Mouse (Mus musculus) embryonic facial prominence, embryonic 12.5 days (tissue): ENCODE measurements around the gene Porcn. TPM values are rescaled to one million over a fixed set of nuclear protein-coding genes. Genes with fewer than 3 reads are reported as not detected.
A peak's percentile ranks its signal among the peaks of the same experiment; 100 is the strongest.

Source experiments
- ATAC-seq: fragments of 200-750 bp; cut with Nextera tagmentation; 2 replicates; pipeline ENCODE4 v1.8.0; 2017; ENCODE audit not compliant: insufficient number of reproducible peaks, insufficient read depth, low FRiP score, low TSS enrichment
- H3K27ac ChIP-seq: fragments of 300-500 bp; sonication (generic); 2 replicates; pipeline ENCODE4 v1.5.1; 2016; ENCODE audit warnings: mild to moderate bottlenecking
- H3K27me3 ChIP-seq: fragments of 300-500 bp; sonication (generic); 2 replicates; pipeline ENCODE4 v1.6.1; 2016; ENCODE audit warnings: mild to moderate bottlenecking, moderate library complexity
- H3K36me3 ChIP-seq: fragments of 300-500 bp; sonication (generic); 2 replicates; pipeline ENCODE4 v1.6.1; 2016; ENCODE audit warnings: mild to moderate bottlenecking
- H3K4me1 ChIP-seq: fragments of 300-500 bp; sonication (generic); 2 replicates; pipeline ENCODE4 v1.6.1; 2016
- H3K4me2 ChIP-seq: fragments of 300-500 bp; sonication (generic); replicated peaks from 2 replicates; pipeline ENCODE4 v1.6.1; 2016; ENCODE audit warnings: mild to moderate bottlenecking, moderate library complexity
- H3K4me3 ChIP-seq: fragments of 300-500 bp; sonication (generic); 2 replicates; pipeline ENCODE4 v1.5.1; 2016; ENCODE audit warnings: mild to moderate bottlenecking
- H3K9ac ChIP-seq: fragments of 300-500 bp; sonication (generic); 2 replicates; pipeline ENCODE4 v1.6.1; 2016; ENCODE audit warnings: mild to moderate bottlenecking, moderate library complexity
- H3K9me3 ChIP-seq: fragments of 300-500 bp; sonication (generic); 2 replicates; pipeline ENCODE4 v1.6.1; 2016; ENCODE audit warnings: mild to moderate bottlenecking, moderate library complexity
- whole genome bisulfite sequencing: fragments of 180-500 bp; shearing (Covaris S2); methylation state at CpG from one replicate; pipeline ENCODE4 v1.1.7; 2016; 5-methylcytosine and 5-hydroxymethylcytosine counted together
- polyA plus RNA-seq: library from polyadenylated mRNA; unstranded; fragments of >200 nt; fragmentation: Nextera tagmentation; extraction: Ambion mirVana; gene quantifications from 2 replicates; pipeline ENCODE4 v1.2.1, GENCODE M21; 2016

The Porcn gene
- polyA plus RNA-seq: 12.2 and 14.8 TPM in 2 replicates

DNA sequence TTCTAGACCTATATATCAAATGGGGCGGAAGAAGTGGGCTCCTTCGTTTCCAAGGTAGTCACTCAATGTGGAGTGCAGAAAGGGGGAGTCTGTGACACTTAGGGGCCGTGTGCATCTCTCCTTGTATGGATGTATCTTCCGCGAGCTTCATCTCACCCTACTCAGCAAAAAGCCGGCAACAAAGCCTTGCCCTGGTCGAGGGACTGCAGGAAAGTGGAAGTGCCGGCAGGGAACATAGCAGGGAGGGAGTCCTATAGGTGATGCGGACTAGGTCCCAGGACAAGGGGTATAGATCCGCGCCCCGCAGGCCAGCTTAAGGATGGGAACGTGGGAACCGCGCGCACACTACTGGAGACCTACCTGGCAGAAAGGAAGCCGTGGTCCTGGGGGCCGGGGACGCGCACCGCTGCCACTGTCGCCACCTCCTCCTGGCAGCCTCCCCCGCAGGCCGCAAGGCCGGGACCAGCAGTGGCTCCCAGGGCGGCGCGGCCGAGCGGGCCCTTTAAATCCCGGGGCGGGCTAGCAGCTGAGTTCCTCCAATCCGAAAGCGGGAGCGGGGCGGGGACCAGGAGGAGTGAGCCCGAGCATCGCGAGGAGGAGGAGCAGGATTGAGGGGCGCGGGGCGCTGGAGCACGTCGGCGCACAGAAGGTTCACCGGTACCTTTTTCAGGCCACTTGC, at the start of gene Porcn:
Porcn (minus strand) TSS at position 511 of the 679 bp plus-strand sequence.
- H3K27ac ChIP-seq: no peak within 1 kb of the TSS
- H3K9me3 ChIP-seq: no peaks in the 10 kb centered on the region
- H3K9ac ChIP-seq: peak within 1 kb of the TSS; percentile 47
- no peaks in the 10 kb centered on the region for H3K27me3 ChIP-seq
- no peaks in the 10 kb centered on the region for H3K36me3 ChIP-seq
- ATAC-seq: peak; percentile 92
- H3K4me2 ChIP-seq: peak within 1 kb of the TSS; percentile 45
- H3K4me1 ChIP-seq: no peaks in the 10 kb centered on the region
- peak within 1 kb of the TSS; percentile 47 for H3K4me3 ChIP-seq
- 17% methylated on average over 38 of the region's 46 CpGs for WGBS

DNA sequence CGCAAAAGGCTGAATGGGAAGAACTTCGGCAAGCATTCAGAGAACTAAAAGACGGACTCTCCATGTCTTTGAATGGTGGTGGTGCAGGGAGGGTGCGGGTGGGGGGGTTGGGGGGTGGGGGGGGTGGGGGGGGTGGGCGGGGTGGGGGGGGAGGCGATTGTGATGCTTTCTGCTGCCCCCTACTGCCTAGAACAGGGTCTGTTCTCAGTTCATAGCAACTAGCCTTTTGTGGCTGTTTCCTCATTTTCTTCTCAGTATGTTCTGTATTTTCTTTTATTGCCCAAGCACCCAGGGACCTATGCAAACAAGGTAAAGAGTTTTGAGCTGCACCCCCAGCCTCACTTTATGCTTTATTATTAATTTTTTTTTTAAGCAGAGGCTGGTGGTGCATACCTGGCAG, 49.5 kb upstream of the Porcn start:
- Histone ChIP-seq H3K27ac (no peak overlapping the region), H3K36me3 (no peaks in the 10 kb centered on the region), H3K4me1 (no peaks in the 10 kb centered on the region), H3K4me3 (no peak overlapping the region), H3K9me3 (no peaks in the 10 kb centered on the region), H3K27me3 (no peaks in the 10 kb centered on the region), H3K4me2 (no peak overlapping the region), H3K9ac (no peak overlapping the region)
- no peak for ATAC-seq
- whole genome bisulfite sequencing: 19% methylated on average over 6 of the region's 6 CpGs

DNA sequence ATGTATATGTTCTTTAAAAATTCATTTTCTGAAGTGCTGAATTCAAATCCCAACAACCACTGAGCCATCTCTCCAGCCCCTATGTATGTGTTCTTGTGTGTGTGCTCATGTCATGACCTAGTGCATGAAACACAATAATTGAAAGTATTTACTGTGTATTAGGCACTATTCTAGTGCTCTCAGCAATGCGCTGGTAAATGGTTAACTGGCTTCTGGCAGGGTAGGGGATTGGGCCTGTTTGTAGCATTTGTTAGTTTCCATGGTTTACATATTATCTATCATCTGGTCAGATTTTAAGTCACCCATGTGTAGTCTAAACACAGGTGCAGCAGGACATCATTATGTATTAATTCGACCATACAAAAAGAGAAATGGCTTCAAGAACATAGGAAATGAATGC, 47.4 kb upstream of the Porcn start:
- H3K9ac ChIP-seq: no peak overlapping the region
- H3K9me3 ChIP-seq: no peaks in the 10 kb centered on the region
- H3K4me1 ChIP-seq: no peaks in the 10 kb centered on the region
- no peak overlapping the region for H3K4me3 ChIP-seq
- 80% methylated on average over 2 of the region's 2 CpGs for WGBS
- no peak overlapping the region for H3K27ac ChIP-seq
- H3K27me3 ChIP-seq: no peaks in the 10 kb centered on the region
- H3K4me2 ChIP-seq: no peak overlapping the region
- ATAC-seq: no peak
- H3K36me3 ChIP-seq: peaks cover 3% of the 10 kb centered on the region; the same call in 1 of the 2 replicates

DNA sequence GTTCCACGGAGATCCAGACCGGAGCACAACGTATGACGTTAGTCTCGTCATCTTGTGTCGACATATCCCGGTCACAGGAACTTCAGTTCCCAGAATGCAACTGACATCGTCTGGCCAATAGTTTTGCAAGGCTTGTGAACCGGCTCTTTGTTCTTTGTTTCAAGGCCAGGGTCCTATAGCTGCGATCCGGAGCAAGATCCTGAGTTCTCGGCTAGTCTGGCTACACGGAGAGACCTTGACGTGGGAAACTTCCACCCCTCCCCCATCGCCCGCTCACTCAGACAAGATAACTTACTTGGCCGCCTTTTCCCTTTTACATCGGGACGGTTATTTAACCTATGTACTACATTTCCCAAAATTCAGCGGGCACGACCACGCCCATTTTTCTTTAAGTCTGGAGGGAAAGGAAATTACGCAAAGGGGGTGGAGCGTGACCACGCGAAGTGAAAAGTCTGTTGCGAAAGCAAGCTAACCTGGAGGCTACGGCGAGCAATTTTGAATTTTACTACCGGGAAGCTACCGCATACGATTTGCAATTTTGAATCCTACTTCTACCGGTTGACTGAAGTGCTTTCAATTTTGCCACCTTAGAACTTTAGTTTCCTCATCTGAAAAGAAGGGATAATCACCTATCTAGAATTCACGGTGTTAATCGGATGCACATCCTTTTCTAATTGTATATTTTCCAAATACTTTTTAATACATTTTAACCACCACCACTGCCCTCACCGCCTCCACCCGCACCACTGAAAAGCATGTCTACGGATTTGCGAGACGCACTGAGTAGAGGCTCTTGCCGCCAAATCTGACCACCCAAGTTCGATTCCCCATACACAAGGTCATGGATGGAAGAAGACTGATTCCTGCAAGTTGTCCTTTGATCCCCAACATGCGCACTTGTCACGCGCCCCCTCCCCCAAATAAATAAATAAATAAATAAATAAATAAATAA, 46.3 kb upstream of the Porcn start, which contains the start of gene Ftsj1:
Ftsj1 (minus strand) TSS at position 73 of the 952 bp plus-strand sequence.
- no peaks in the 10 kb centered on the region for H3K4me1 ChIP-seq
- WGBS: 21% methylated on average over 45 of the region's 45 CpGs
- H3K27me3 ChIP-seq: no peaks in the 10 kb centered on the region
- peak; percentile 86 for ATAC-seq
- H3K36me3 ChIP-seq: peaks cover 3% of the 10 kb centered on the region; the same call in 1 of the 2 replicates
- peak within 1 kb of the TSS; percentile 57; the same call in 1 of the 2 replicates for H3K27ac ChIP-seq
- H3K4me2 ChIP-seq: peak within 1 kb of the TSS; percentile 57
- H3K9me3 ChIP-seq: no peaks in the 10 kb centered on the region
- peak within 1 kb of the TSS; percentile 58 for H3K9ac ChIP-seq
- H3K4me3 ChIP-seq: peak within 1 kb of the TSS; percentile 55

DNA sequence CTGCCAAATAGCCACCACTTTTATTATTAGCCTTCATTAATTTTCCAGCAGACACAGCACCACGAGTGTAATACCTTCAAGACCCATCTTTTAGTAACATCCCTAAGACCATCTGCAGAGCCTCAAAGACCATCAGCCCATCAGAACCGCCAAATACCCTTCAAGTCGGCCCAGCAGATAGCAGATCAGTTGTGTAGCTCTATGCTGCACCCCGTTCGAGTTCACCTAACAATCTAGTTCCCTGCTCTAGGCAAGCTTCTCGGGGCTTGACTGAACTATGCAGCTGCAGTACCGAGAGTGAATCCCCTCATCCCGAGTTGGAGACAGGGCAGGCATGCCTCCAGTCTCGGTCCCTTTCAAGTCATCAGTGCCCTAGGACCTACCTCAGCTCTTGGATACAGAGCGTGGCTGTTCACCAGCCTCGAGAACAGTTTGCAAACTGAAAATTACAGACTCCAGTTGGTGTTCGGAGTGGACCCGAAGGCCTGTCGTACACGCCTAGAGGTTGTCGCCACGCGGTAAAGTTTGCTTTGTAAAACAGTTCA, 45.5 kb upstream of the Porcn start:
- H3K27ac ChIP-seq: no peak overlapping the region
- WGBS: 22% methylated on average over 18 of the region's 18 CpGs

DNA sequence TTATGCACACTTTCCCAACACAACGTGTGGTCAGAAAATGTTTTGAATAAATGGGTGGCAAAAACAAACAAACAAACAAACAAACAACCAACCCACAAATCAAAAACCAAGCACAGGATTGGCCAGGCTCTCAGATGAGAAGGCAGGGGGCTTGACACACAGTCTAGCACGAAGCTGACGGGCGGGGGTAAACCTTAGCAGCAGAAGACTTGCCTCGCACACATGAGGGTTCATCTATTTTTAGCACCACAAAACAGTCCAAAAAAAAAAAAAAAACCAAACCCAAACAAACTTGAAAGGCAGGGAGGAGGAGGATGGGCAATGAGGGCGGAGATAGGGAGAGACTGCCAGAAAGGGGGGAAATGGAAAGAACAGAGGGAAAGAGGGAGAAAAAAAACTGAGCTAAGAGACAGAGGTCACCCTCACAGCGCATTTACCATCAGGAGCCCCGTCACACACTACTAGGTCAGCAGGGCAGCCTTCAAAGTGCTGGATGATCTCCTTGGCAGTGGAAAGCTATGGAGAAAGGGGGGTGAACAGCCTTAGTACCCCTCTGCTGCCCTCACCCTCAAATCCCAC, 42.3 kb upstream of the Porcn start:
- Histone ChIP-seq H3K4me2 (no peak overlapping the region), H3K4me3 (no peak overlapping the region), H3K9me3 (no peaks in the 10 kb centered on the region), H3K27me3 (no peaks in the 10 kb centered on the region), H3K27ac (no peak overlapping the region), H3K36me3 (peaks cover 11% of the 10 kb centered on the region; the same call in 1 of the 2 replicates), H3K9ac (no peak overlapping the region), H3K4me1 (no peaks in the 10 kb centered on the region)
- ATAC-seq: no peak
- 88% methylated on average over 8 of the region's 8 CpGs for WGBS

More for the DNA sequence above, 45.5 kb upstream of the Porcn start:
- H3K9ac ChIP-seq: peak overlapping the region; percentile 58
- peak overlapping the region; percentile 57 for H3K4me2 ChIP-seq
- H3K4me3 ChIP-seq: peak overlapping the region; percentile 55
- H3K9me3 ChIP-seq: no peaks in the 10 kb centered on the region
- H3K4me1 ChIP-seq: no peaks in the 10 kb centered on the region
- no peak; the same call in none of the 2 replicates for ATAC-seq
- H3K27me3 ChIP-seq: no peaks in the 10 kb centered on the region
- peaks cover 3% of the 10 kb centered on the region; the same call in 1 of the 2 replicates for H3K36me3 ChIP-seq

DNA sequence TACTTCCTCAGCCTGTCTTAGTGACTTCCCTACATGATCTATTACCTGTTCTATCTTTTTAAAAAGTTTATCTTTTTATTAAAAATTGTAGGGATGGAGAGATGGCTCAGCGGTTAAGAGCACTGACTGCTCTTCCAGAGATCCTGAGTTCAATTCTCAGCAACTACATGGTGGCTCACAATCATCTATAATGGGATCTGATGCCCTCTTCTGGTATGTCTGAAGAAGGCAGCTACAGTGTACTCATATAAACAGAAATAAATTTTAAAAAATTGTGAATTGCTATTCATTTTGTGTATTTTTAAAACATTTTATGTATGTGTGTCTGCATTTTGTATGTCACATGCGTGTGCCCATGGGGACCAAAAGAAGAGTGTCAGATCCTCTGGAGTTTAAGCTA, 41.4 kb upstream of the Porcn start:
- Histone ChIP-seq H3K4me2 (no peak overlapping the region), H3K9ac (no peak overlapping the region), H3K9me3 (no peaks in the 10 kb centered on the region), H3K27me3 (no peaks in the 10 kb centered on the region), H3K27ac (no peak overlapping the region), H3K4me1 (no peaks in the 10 kb centered on the region), H3K4me3 (no peak overlapping the region), H3K36me3 (peaks cover 11% of the 10 kb centered on the region; the same call in 1 of the 2 replicates)
- WGBS: 82% methylated on average over 2 of the region's 2 CpGs
- ATAC-seq: no peak

DNA sequence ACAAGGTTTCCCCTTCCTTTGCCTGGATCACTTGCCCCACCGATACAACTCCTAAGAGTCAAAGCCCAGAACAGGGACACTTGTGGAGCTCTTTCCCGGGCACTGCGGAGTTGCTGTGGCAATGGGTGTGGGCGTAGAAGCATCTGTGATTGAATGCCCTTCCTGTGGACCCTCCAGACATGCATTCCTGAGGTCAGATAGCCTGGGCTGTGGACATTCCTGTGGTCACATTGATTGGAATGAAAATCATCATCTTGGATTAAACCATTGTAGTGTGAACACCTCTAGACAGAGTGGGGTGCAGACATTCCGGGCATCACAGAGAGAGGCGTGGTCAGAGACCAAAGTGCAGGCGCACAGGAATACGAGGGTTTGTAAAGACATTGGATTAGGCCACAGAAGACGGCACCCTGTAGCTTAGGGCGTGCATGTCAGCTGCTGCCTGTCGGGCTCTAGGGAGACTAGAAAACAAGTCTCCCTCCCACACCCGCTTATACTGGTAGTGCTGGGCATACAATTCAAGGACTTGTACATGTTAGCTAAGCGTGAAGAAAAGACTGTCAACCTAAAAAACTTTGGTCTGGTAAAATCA, 32.6 kb upstream of the Porcn start:
- no peak for ATAC-seq
- no peaks in the 10 kb centered on the region; the same call in 1 of the 2 replicates for H3K36me3 ChIP-seq
- no peak overlapping the region for H3K9ac ChIP-seq
- H3K27ac ChIP-seq: no peak overlapping the region
- H3K4me1 ChIP-seq: no peaks in the 10 kb centered on the region
- H3K4me3 ChIP-seq: no peak overlapping the region
- H3K27me3 ChIP-seq: no peaks in the 10 kb centered on the region
- 76% methylated on average over 13 of the region's 13 CpGs for WGBS
- no peaks in the 10 kb centered on the region for H3K9me3 ChIP-seq
- H3K4me2 ChIP-seq: no peak overlapping the region

DNA sequence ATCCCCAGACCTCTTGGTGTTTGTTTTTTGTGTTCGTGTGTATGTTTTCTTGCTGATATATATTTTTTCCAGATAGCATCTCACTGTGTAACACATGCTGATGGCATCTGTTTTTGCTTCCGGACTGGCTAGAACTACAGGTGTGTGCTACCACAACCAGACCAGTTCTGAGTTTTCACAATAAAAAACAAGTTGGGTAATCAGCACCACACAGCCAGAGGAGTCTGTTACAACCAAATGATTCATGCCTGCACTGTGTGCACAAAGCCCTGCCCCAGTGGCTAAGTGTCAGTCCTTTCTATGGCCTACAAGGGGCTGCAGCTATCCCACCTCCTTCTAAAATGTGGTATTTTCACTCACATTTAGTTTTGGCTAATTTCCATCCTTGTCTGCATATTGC, 30.4 kb upstream of the Porcn start:
- Histone ChIP-seq H3K27ac (no peak overlapping the region), H3K27me3 (no peaks in the 10 kb centered on the region), H3K9me3 (no peaks in the 10 kb centered on the region), H3K4me1 (no peaks in the 10 kb centered on the region), H3K4me3 (no peak overlapping the region), H3K36me3 (no peaks in the 10 kb centered on the region; the same call in 1 of the 2 replicates), H3K4me2 (no peak overlapping the region), H3K9ac (no peak overlapping the region)
- no peak for ATAC-seq
- WGBS: 75% methylated on average over 2 of the region's 2 CpGs

DNA sequence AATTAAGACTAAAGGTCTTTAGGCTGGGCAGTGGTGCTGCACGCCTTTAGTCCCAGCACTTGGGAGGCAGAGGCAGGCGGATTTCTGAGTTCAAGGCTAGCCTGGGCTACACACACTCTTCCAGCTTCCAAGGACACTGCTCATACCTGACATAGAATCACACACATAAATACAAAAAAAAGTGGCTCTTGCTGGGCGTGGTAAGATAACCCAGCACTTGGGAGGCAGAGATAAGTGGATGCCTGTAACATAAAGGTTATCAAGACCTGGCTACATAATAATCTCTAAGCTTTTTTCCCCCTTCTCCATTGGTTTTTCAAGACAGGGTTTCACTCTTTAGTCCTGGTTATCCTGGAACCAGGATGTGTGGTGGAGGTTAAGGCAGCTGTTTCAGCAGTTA, 27.3 kb upstream of the Porcn start:
- no peaks in the 10 kb centered on the region for H3K9me3 ChIP-seq
- no peak overlapping the region for H3K4me2 ChIP-seq
- no peaks in the 10 kb centered on the region for H3K27me3 ChIP-seq
- ATAC-seq: no peak
- no peaks in the 10 kb centered on the region for H3K36me3 ChIP-seq
- no peaks in the 10 kb centered on the region for H3K4me1 ChIP-seq
- H3K27ac ChIP-seq: no peak overlapping the region
- H3K4me3 ChIP-seq: no peak overlapping the region
- 70% methylated on average over 3 of the region's 3 CpGs for WGBS
- H3K9ac ChIP-seq: no peak overlapping the region

DNA sequence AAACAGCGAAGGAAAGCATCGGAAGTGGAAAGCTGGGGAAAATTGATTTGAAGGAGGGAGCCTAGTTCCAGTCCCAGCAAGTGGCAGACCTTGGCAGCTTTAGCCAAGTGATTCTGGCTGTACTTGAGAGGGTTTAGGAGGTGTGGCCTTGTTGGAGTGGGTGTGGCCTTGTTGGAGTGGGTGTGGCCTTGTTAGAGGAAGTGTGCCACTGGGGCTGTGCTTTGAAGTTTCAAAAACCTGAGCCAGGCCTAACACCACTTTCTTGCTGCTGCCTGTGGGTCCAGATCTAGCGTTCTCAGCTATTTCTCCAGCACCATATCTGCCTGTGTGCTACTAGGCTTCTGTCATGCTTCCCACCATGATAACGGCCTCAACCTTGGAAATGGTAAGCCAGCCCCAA, 23.9 kb upstream of the Porcn start:
- Histone ChIP-seq H3K27ac (no peak overlapping the region), H3K36me3 (no peaks in the 10 kb centered on the region), H3K9me3 (no peaks in the 10 kb centered on the region), H3K27me3 (no peaks in the 10 kb centered on the region), H3K9ac (no peak overlapping the region), H3K4me2 (no peak overlapping the region), H3K4me3 (no peak overlapping the region), H3K4me1 (no peaks in the 10 kb centered on the region)
- 72% methylated on average over 4 of the region's 4 CpGs for WGBS
- ATAC-seq: no peak
